Mouse (Mus musculus) kidney, embryonic 14.5 days (tissue): ENCODE data around the gene 4933427D14Rik. TPM values are rescaled to one million over a fixed set of nuclear protein-coding genes. Genes with fewer than 3 reads are reported as not detected.
A peak's percentile ranks its signal among the peaks of the same experiment; 100 is the strongest.

ENCODE experiments used
- ATAC-seq: fragments of 200-750 bp; cut with Nextera tagmentation; 2 replicates; pipeline ENCODE4 v1.8.0; 2017; ENCODE audit warnings: moderate number of reproducible peaks, mild to moderate bottlenecking, moderate TSS enrichment, moderate library complexity; ENCODE audit not compliant: low FRiP score, low TSS enrichment
- H3K27ac ChIP-seq: fragments of 300-500 bp; sonication (generic); 2 replicates; pipeline ENCODE4 v1.5.1; 2014; ENCODE audit warnings: low read depth, mild to moderate bottlenecking, low read length, moderate library complexity, mixed read lengths
- H3K27me3 ChIP-seq: fragments of 300-500 bp; sonication (generic); 2 replicates; pipeline ENCODE4 v1.6.1; 2014; ENCODE audit warnings: mild to moderate bottlenecking, low read length; ENCODE audit not compliant: control insufficient read depth, insufficient read depth
- H3K36me3 ChIP-seq: fragments of 300-500 bp; sonication (generic); 2 replicates; pipeline ENCODE4 v1.6.1; 2014; ENCODE audit warnings: low read length, mixed read lengths; ENCODE audit not compliant: control insufficient read depth, insufficient read depth
- H3K4me1 ChIP-seq: fragments of 300-500 bp; sonication (generic); 2 replicates; pipeline ENCODE4 v1.6.1; 2014; ENCODE audit warnings: low read length, mixed read lengths; ENCODE audit not compliant: control insufficient read depth, insufficient read depth
- H3K4me2 ChIP-seq: fragments of 300-500 bp; sonication (generic); replicated peaks from 2 replicates; pipeline ENCODE4 v1.6.1; 2014; ENCODE audit warnings: low read depth, mild to moderate bottlenecking, low read length
- H3K4me3 ChIP-seq: fragments of 300-500 bp; sonication (generic); 2 replicates; pipeline ENCODE4 v1.5.1; 2014; ENCODE audit warnings: mild to moderate bottlenecking, low read length
- H3K9ac ChIP-seq: fragments of 300-500 bp; sonication (generic); 2 replicates; pipeline ENCODE4 v1.6.1; 2014; ENCODE audit warnings: low read depth, mild to moderate bottlenecking, low read length, moderate library complexity
- H3K9me3 ChIP-seq: fragments of 300-500 bp; sonication (generic); 2 replicates; pipeline ENCODE4 v1.6.1; 2016; ENCODE audit warnings: low read length; ENCODE audit not compliant: control insufficient read depth
- WGBS: fragments of 180-500 bp; shearing (Covaris S2); extraction: QIAGEN DNeasy Blood & Tissue Kit; methylation state at CpG from one replicate; pipeline ENCODE4 v1.1.7; 2014; 5-methylcytosine and 5-hydroxymethylcytosine counted together
- polyA plus RNA-seq: library from polyadenylated mRNA; unstranded; fragments of >200 nt; fragmentation: Nextera tagmentation; extraction: Ambion mirVana; gene quantifications from 2 replicates; pipeline ENCODE4 v1.2.1, GENCODE M21; 2014

Gene 4933427D14Rik
- polyA plus RNA-seq, 1 experiment from 2014 or later, result 18.1 TPM

DNA sequence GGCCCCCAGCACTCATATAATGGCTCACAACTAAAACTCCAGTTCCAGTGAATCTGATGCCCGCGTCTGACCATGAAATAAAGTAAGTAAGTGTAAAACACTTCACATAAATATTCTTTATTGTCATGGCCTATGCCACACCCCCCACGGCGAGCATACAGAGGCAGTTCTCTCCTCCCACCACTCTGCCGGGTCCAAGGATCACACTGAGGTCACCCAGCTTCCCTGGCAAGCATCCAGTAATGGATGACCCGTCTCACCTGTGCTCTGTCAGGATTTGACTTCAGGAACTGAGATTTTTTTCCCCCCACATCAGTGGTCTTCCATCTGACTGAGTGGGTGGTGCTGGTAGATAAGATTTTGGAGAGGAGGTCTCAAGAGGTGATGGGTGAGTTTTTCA, 67.1 kb downstream of the 4933427D14Rik start:
- 13% methylated on average over 6 of the region's 6 CpGs for WGBS

DNA sequence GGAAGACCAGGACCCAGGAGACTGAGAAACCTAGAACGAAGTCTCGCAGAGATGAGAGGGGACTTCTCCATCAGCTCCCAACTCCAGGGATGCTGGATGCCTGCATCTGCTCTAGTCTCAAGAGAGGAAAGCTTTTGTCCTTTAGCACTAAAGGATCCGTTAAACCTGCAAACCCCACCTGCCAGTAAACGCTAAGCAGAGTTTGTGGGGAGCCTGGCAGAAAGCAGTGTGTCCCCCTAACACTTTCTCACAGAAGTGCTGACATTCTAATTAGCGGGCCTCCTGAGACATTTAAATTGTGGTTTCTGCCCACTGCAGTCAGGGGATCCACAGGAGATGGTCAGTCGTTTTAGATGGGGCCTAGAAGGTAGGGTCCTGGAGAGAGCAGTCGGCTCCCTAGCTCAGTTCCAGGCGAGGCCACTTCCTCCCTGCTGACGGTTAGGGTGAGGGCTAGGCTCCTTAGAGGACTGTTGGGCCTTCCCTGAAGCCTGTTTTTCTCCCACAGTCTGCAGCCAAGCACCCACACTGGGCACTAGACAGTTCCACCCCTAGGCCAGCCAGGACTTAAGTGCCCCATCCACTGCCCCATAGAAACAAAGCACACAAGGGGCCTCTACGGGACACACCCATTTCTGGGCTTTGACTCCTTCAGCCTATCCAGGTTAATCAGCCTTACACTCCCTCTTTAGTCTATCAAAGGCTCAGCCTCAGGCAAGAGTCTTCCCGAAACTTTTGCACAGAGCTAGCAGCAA, 70.9 kb downstream of the 4933427D14Rik start:
- no peaks in the 10 kb centered on the region for H3K9me3 ChIP-seq
- 23% methylated on average over 11 of the region's 11 CpGs for WGBS
- H3K9ac ChIP-seq, result no peak overlapping the region
- ATAC-seq, result no peak
- H3K4me3 ChIP-seq, result peak overlapping the region; percentile 59
- H3K27me3 ChIP-seq, result peaks cover 45% of the 10 kb centered on the region
- H3K27ac ChIP-seq, result no peak overlapping the region
- H3K36me3 ChIP-seq, result no peaks in the 10 kb centered on the region
- H3K4me1 ChIP-seq, result 0 out of 2 replicates have a peak, but pooled peaks cover 10% of the 10 kb centered on the region
- H3K4me2 ChIP-seq, result peak overlapping the region; percentile 99

More for the DNA sequence above, 67.1 kb downstream of the 4933427D14Rik start:
- H3K36me3 ChIP-seq, result no peaks in the 10 kb centered on the region
- H3K4me3 ChIP-seq, result no peak overlapping the region
- 0 out of 2 replicates have a peak, but pooled peaks cover 2% of the 10 kb centered on the region for H3K4me1 ChIP-seq
- H3K9ac ChIP-seq, result no peak overlapping the region
- H3K27ac ChIP-seq, result no peak overlapping the region
- peaks cover 26% of the 10 kb centered on the region for H3K27me3 ChIP-seq
- H3K4me2 ChIP-seq, result no peak overlapping the region
- H3K9me3 ChIP-seq, result no peaks in the 10 kb centered on the region
- ATAC-seq, result no peak

DNA sequence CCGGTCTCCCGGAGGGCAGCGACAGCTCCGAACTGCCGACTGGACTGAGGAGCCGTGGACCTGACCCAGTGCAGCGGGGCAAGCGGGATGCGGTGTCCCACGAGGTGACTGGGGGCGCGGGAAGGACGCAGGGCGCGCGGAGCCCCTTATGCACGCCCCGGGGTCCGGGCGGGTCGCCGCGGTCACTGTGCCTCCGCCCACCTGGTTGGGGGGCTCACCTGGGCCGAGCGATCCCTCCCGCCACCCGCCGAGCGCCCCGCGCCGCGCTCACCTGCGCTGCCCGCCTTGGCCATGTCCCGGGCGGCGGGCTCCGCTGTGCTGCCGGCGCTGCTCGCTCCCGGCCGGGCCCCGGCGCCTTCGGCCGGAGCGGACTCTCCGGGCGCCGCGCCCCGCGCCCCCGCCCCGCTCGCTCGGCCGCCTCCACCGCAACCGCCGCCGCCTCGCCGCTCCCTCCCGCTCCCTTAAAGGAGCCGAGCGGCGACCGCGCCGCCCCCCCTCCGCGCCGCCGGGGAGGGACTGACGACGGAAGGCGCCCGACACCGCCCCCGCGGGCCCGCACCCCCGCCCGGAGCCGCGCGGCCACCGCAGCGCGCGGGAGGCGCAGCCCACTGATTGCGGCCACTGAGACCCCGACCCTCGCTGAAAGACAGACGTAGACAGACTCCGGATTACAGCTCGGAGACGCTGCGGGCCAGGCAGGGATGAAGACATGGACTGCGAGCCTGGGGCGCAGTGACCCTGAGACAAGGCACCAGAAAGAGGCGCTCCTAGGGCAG, 71.7 kb downstream of the 4933427D14Rik start, which contains the start of gene Pitpnm3:
Gene Pitpnm3, minus strand, starts transcription at position 396 of the 776 bp plus-strand sequence.
- no peak; the same call in 1 of the 2 replicates for ATAC-seq
- peak within 1 kb of the TSS; percentile 99 for H3K4me2 ChIP-seq
- no peaks in the 10 kb centered on the region for H3K9me3 ChIP-seq
- H3K27ac ChIP-seq, result no peak within 1 kb of the TSS
- H3K36me3 ChIP-seq, result no peaks in the 10 kb centered on the region
- peak within 1 kb of the TSS; percentile 59 for H3K4me3 ChIP-seq
- peak within 1 kb of the TSS; percentile 69 for H3K9ac ChIP-seq
- H3K4me1 ChIP-seq, result 0 out of 2 replicates have a peak, but pooled peaks cover 10% of the 10 kb centered on the region
- WGBS, result 2% methylated on average over 64 of the region's 107 CpGs
- peaks cover 45% of the 10 kb centered on the region for H3K27me3 ChIP-seq

DNA sequence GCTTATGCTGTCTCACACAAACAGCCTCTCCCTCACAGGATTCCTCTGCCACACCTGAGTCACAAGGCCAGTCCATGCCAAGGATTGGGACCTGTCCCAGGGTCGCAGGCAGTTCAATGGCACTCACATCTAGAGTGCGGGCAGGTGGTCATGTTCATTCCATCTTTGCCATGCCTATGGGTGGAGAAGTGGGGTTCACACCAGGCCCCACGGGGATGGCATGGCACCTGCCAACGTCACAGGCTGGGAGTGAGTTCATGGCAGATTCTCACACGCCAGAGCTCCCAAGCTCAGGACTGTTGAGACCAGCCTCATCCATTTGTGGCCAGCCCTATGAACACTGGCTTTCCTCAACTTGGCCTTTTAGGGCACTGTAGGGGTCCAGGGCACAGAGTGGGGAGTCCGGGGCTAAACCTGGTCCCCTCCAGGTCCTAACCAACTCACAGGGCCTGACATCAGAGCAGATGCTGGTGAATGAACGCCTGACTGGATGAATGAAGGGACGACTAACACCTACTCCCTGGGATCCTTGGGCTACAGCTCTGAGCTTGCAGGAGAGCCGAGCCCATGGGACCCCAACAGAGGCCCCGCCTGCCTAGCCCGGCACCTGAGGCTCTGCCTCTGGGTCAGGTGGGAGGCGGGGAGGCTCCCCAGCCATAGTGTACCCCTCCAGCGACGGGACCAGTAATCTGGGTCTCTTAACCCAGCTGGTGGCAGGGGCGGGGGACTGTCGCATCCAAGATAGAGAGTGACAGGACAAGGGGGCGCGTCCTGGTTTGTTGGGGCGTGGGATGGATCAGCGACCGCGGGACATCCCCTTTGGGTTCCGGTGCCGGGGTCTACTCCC, 72.5 kb downstream of the 4933427D14Rik start:
- ATAC-seq, result no peak
- Histone ChIP-seq H3K4me1 (0 out of 2 replicates have a peak, but pooled peaks cover 10% of the 10 kb centered on the region), H3K9ac (peak overlapping the region; percentile 69; the same call in 1 of the 2 replicates), H3K27ac (no peak overlapping the region), H3K9me3 (no peaks in the 10 kb centered on the region), H3K4me3 (peak overlapping the region; percentile 59), H3K4me2 (peak overlapping the region; percentile 99), H3K27me3 (peaks cover 45% of the 10 kb centered on the region), H3K36me3 (no peaks in the 10 kb centered on the region)
- 14% methylated on average over 24 of the region's 24 CpGs for WGBS

DNA sequence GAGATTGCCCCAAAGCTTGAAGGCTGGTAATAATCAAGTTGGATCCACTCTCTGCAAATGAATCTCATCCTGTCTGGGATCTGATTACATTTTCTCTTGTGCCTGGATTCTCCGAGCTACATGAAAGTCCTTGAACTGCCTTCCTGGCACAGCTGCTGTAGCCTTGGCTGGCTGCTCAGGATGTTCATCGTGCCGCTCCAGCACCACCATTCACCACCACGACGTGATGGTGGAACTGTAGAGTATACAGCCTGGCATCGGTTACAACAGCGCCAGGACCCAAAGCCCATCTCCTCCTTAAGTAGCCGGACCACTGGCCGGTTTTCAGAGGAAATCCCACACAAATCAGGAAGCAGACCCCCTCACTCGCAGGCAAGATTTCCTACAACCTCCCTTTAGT, 74.2 kb downstream of the 4933427D14Rik start:
- no peak overlapping the region for H3K9ac ChIP-seq
- ATAC-seq, result no peak
- no peak overlapping the region for H3K27ac ChIP-seq
- no peak overlapping the region for H3K4me2 ChIP-seq
- WGBS, result 81% methylated on average over 10 of the region's 10 CpGs
- H3K9me3 ChIP-seq, result no peaks in the 10 kb centered on the region
- H3K36me3 ChIP-seq, result no peaks in the 10 kb centered on the region
- H3K4me1 ChIP-seq, result 0 out of 2 replicates have a peak, but pooled peaks cover 10% of the 10 kb centered on the region
- peaks cover 45% of the 10 kb centered on the region for H3K27me3 ChIP-seq
- H3K4me3 ChIP-seq, result no peak overlapping the region

DNA sequence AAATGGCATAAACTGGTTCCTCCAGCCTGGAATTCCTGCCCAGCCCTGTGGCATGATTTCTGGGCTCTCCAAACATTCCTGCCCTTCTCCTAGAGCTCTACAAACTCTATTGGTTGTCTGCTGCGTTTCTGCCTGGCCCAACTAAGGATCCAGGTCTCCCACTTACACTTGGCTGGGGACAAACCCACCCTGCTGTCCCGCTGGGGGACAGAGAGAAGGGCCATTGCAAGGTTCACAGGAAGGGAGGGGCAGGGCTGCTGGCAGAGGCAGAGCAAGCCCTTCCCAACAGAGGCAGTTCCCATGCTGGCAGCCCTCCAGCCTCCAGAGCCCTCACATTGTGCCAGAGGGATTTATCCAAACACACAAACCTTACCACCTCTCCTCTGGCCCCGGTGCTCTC, 75.0 kb downstream of the 4933427D14Rik start:
- H3K4me2 ChIP-seq, result no peak overlapping the region
- H3K9me3 ChIP-seq, result no peaks in the 10 kb centered on the region
- ATAC-seq, result no peak
- no peak overlapping the region for H3K9ac ChIP-seq
- 0 out of 2 replicates have a peak, but pooled peaks cover 10% of the 10 kb centered on the region for H3K4me1 ChIP-seq
- H3K36me3 ChIP-seq, result no peaks in the 10 kb centered on the region
- H3K4me3 ChIP-seq, result no peak overlapping the region
- H3K27ac ChIP-seq, result no peak overlapping the region
- WGBS, result 37% methylated on average over 3 of the region's 3 CpGs
- H3K27me3 ChIP-seq, result peaks cover 42% of the 10 kb centered on the region

DNA sequence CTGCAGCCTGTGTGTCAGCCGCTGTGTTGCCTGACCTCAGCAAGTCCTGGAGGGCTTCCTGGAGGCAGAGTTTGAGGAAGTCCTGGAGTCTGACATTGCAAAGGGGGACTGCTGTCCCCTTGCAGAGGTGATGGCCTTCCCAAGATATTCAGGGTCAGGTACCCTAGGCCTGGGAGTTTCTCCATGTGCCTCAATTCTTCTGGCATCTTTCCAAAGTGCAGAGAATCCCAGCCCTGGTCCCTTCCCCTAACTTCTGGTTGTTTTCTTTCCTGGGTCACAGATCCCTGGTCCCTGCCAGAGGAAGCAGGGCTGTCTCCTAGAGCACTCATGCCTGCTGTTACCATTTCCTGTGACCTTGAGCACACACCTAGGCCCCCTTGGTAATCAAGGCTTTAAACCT, 75.6 kb downstream of the 4933427D14Rik start:
- WGBS, result 75% methylated on average over 1 of the region's 1 CpGs
- ATAC-seq, result no peak
- Histone ChIP-seq H3K27ac (no peak overlapping the region), H3K36me3 (no peaks in the 10 kb centered on the region), H3K27me3 (peaks cover 36% of the 10 kb centered on the region), H3K4me1 (0 out of 2 replicates have a peak, but pooled peaks cover 10% of the 10 kb centered on the region), H3K4me3 (no peak overlapping the region), H3K9me3 (no peaks in the 10 kb centered on the region), H3K4me2 (no peak overlapping the region), H3K9ac (no peak overlapping the region)

DNA sequence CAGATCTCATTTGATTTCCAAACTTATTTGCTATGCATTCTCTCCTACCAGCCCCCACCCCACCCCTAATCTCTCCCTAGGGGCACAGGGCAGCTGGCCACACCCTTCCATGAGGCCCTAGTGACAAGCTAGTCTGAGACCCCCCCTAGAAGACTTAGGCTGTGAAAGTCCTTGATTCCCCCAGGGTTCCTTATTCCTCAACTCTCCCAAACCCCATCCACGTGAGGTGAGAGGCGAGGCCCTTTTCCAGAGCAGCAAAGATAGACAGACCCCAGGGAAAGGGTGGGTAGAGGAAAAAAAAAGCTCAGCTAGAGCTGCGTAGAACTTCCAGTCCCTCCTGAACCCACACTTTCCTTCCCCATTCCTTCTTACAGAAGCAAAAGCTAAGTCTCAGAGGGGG, 76.4 kb downstream of the 4933427D14Rik start:
- WGBS, result 86% methylated on average over 3 of the region's 3 CpGs
- ATAC-seq, result no peak
- H3K27ac ChIP-seq, result no peak overlapping the region
- H3K36me3 ChIP-seq, result no peaks in the 10 kb centered on the region
- 0 out of 2 replicates have a peak, but pooled peaks cover 10% of the 10 kb centered on the region for H3K4me1 ChIP-seq
- no peaks in the 10 kb centered on the region for H3K9me3 ChIP-seq
- H3K9ac ChIP-seq, result no peak overlapping the region
- H3K4me2 ChIP-seq, result no peak overlapping the region
- H3K27me3 ChIP-seq, result peaks cover 28% of the 10 kb centered on the region
- H3K4me3 ChIP-seq, result no peak overlapping the region
